Mouse (Mus musculus) left cerebral cortex, adult 18-20 months (tissue): ENCODE results near the gene Dcaf7. TPM values are rescaled to one million over a fixed set of nuclear protein-coding genes. Genes with fewer than 3 reads are reported as not detected.
A peak's percentile ranks its signal among the peaks of the same experiment; 100 is the strongest.
"Not testable (repeated sequence)": the region's sequence is repeated elsewhere in the genome, so short reads cannot be mapped to it uniquely, and the experiment has no call there.

Experiments
- DNase-seq, 2 experiments: peaks; one replicate each; pipeline ENCODE4 v3.0.0; 2021 to 2022; ENCODE audit warnings: low spot score in 2 of 2, mixed read lengths in 1 of 2
- long read RNA-seq, 2 experiments: library from polyadenylated mRNA; stranded (forward); transcript quantifications; one replicate each; pipeline ENCODE4 v2.0.0; 2021
- total RNA-seq, 2 experiments: library from RNA; stranded (reverse); gene quantifications; 2 replicates each; pipeline ENCODE4 v1.2.3; 2021

Dcaf7 gene
- 100 to 1,000 TPM; 128 to 138 TPM for total RNA-seq
- long read RNA-seq, experiment 1, full-length matches to known transcripts = 19 of 71 reads
- long read RNA-seq, experiment 1, partial matches to known transcripts = 39 of 71 reads
- long read RNA-seq, experiment 1, other reads (novel, unspliced or antisense) = 13 of 71 reads
- long read RNA-seq, experiment 2, full-length matches to known transcripts = 7 of 49 reads
- long read RNA-seq, experiment 2, partial matches to known transcripts = 31 of 49 reads
- long read RNA-seq, experiment 2, other reads (novel, unspliced or antisense) = 11 of 49 reads

- DNase-seq = peak; percentile 97 to 98
These were observed at the start of gene Dcaf7 for GRCm38 (mm10) chr11:106036548-106037417. Dcaf7 (plus strand) TSS chr11:106036872.

GRCm38 (mm10) chr11:105987446-105987845 lies 49.2 kb upstream of the Dcaf7 start:
- no peak for DNase-seq

DNA sequence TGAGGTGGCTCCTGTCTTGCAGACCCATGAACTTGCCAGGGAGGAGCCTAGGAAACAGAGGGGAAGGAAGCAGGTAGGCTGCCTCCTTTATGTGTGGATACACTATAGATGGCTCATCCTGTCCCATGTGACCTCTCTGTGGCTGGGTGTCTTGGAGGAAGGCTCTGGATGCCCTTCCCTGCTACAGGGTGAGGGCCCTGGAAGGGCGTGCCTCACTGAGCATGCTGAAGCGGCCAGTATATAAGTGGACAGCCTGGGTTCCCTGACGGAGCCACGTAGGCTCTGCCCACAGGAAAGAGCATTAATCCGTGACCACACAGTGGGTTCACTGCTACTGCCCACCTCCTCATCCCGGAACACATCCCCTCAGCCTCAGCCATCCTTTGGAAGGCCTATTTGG lies 47.2 kb upstream of the Dcaf7 start:
- no peak for DNase-seq

- no peak for DNase-seq
These were observed 46.4 kb upstream of the Dcaf7 start for GRCm38 (mm10) chr11:105990231-105990630.

- no peak for DNase-seq
These were observed 42.3 kb upstream of the Dcaf7 start, which contains the start of gene Ace3 for GRCm38 (mm10) chr11:105994375-105994774. Ace3 (plus strand) TSS chr11:105994675.

DNA sequence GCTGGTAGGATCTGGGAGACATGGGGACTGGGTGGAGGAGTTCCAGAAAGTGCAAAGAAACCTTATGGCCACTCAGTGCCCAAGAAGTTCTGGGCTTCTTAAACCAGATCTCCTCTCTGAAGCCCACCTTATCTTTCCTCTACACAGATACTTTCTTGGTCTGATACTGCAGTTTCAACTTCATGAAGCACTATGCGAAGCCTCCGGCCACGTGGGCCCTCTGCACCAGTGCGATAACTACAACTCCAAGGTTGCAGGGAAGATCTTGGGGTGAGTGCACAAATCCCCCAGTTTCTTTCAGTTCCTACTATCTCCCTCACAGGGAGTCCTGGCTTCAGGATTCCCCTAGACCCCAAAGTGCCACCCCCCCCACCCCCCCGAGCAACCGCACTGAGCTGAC lies 36.6 kb upstream of the Dcaf7 start:
- no peak for DNase-seq

DNA sequence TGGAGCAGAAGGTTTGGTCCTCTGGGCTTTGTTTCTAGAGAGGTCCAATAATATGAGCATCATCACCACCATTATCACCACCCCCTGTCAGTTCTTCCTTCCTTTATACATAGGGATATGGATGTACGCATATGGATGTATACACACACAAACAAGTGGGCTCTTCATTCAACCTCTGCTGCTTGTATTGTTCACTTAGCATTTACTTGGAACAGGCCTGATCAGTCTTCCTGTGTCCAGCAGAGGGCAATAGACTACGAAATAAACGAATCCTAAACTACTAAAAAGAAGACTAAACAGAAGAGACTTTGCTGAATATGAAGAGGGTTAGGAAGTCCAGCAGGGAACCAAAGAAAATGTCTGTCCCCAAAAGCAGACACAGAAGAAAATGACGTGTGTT lies 35.0 kb upstream of the Dcaf7 start:
- DNase-seq = no peak

- DNase-seq = no peak
These were observed 32.1 kb upstream of the Dcaf7 start for GRCm38 (mm10) chr11:106004576-106004975.

DNA sequence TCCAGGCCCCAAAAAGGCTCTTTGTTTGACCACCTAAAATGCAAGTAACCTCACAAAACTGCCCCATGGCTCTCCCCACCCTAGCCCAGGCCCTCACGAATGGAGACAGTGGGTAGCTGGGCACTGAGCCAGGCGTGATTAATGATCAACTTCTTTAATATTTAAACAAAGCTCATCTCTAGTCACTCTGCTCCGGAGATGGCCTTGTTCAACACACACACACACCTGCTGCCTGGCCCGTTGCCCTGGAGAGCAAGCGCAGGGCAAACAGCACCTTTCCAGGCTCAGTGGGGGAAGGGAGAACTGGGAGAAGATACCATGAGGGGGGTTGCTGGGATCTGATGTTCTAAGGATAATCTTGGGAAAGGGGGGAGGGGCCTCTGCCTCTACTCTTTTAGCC lies 30.7 kb upstream of the Dcaf7 start:
- no peak for DNase-seq

DNA sequence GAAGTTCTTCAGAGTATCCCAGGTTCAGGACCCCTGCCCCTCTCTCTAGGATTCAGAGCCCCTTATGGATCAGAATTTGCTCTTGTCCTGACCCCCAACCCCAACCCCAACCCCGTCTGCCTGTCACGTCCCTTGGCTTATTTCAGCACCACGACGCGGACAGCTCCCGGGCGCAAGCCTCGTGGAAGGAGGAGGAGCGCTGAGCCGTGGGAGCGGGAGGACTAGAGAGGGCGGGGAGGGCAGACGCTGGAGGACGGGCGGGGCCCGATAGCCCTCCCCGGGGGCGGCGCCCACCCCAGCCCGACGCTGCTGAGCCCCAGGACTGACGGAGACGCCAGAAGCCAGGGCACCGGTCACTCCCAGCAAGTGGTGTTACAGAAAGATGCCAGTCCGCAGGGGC lies 28.9 kb upstream of the Dcaf7 start, which contains the start of gene Kcnh6:
Gene Kcnh6 (plus strand): TSS at position 304 of the 400 bp plus-strand sequence.
- no peak for DNase-seq

DNA sequence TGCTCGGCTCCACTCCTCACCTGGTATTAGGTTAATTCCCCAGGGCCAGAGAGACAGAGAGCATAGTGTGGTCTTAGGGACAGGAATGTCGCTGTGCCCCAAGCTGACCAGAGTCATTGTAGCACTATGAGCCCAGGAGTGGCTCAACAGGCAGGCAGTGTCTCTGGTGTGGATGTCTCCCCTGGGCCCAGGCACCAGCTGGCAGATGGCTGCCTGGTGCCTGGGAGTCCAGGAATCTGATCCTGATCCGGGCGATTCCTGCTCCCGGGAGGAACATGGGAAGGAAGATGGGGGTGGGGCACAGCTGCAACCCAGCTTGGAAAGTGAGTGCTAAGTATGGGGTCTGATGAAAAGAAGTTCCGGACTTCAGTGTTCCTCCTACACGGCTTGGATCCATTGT lies 24.0 kb upstream of the Dcaf7 start:
- DNase-seq = no peak

GRCm38 (mm10) chr11:106013556-106014225 lies 23.0 kb upstream of the Dcaf7 start:
- DNase-seq = peak; percentile 34 to 38

DNA sequence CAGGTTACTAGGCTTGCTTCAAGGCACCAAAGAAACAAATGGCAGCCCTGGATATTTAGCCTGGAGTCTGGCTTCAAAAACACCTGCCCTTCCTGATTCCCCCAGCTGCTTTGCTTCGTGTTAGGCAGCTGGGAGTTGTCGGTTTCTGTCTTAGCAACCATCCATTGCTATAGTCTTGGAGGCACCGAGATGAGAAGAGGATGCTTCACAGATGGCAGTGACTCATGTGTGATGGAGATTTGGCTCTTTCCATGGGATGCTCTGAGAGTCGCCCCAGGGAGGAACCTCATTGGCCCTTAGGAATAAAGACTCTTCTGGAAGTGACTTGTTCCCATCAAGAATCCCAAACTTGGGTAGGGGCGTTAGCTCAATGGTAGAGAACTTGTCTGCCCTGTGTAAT lies 20.2 kb upstream of the Dcaf7 start:
- no peak for DNase-seq

DNA sequence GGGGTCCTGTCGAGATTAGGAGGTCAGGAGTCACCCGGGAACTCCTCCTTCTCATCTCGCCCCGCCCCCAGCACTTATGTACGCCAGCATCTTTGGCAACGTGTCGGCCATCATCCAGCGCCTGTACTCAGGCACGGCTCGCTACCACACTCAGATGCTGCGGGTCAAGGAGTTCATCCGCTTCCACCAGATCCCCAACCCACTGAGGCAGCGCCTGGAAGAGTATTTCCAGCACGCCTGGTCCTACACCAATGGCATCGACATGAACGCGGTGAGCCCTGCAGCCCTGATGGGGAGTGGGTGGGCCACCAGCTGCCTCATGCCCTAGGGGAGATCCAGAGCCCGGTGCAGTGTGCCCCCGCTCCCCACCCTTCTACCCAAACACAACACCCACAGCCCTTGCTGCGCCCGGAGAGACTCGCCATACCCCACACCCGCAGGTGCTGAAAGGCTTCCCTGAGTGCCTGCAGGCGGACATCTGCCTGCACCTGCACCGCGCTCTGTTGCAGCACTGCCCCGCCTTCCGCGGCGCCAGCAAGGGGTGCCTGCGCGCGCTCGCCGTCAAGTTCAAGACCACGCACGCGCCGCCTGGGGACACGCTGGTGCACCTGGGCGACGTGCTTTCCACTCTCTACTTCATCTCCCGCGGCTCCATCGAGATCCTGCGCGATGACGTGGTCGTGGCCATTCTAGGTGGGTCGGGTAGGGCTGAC lies 16.5 kb upstream of the Dcaf7 start:
- peak; percentile 57 to 64 for DNase-seq

DNA sequence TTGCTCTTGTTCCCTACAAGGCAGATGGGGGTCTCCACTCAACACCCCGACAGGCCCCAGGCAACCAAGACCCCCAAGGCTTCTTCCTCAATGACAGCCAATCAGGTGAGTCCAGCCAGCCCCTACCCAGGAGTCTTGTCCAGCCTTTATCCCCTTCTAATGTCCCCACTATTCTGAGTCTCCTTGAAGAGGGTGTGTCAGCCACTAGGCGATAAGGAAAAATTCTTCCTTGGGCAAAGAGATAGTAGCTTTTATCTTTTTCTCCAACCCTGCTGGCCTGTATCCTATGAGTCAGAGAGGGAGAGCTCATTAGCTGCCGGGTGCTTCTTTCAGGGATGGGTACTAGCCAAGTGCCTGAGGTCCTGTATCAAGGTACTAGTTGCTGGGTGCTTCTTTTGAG lies 10.9 kb upstream of the Dcaf7 start:
- no peak for DNase-seq

DNA sequence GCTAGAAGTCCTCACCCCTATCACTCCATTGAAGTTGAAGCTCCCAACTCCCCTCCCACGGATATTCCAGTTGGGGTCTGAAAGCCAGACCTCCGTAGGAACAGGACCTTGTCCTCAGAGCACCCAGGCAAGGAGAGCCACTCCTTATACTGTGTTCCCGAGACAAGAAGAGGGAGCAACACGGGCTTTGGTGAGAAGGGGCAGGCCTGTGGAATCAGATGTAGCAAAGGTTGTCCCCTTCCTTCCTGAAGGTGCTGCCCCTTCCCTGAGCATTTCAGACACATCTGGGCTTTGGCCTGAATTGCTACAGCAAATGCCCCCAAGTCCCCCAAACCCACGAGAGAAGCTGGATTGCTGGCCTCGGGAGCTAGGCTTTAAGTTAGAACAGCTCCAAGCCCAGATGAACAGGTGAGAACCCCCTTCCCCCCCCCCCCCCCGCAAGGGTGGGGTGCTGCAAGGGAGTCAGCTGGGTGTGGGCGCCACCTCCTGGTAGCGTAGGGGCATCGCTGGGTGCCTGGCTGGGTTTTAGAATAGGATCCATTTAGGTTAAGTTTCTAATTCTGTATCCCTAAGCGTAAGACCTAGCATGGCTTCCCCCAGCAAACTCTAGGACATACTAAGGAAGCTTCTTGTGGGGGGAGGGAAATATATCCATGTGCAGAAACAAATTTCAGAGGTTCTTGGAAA lies 10.1 kb upstream of the Dcaf7 start:
- DNase-seq = peak; percentile 68 to 69

GRCm38 (mm10) chr11:106027607-106028006 lies 9.1 kb upstream of the Dcaf7 start:
- DNase-seq = no peak

DNA sequence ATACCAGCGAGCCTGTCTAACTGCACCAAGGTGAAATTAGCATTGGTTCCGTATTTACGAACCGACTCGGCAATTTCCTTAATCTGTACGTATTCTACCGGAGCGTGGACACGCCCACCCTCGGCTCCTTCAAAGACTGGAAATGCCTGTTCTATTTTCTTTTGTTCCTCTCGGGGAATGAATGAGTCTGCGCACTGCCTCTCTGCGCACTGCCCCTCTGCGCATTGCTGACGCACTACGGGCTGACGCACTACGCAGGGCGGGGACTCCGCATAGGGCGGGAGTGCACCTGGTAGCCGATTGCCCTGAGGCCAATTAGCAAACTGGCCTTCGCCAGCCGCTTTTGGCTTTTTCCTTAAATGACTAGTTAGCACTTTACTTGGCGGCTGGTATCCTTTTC lies 4.6 kb upstream of the Dcaf7 start:
- DNase-seq = not testable (repeated sequence)

DNA sequence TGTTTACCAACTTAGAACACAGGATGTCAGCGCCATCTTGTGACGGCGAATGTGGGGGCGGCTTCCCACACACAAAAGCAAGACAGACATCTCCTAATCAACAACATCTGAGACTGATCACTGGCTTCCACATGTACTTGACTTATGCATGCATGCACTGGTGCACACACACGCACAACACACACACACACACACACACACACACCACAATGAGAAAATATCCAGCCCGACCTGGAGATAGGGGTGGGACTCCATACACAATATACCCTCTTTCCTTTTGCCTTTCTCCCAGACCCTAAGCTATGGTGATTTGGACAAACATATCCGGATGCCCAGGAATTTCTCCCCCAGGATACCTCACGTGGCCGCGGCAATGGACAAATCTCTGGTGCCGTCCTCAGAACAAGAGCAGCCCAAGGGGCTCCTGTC lies 3.2 kb upstream of the Dcaf7 start:
- DNase-seq = no peak

GRCm38 (mm10) chr11:106034986-106035385 lies 1.7 kb upstream of the Dcaf7 start:
- no peak for DNase-seq

GRCm38 (mm10) chr11:106037418-106037751 lies 713 bp downstream of the Dcaf7 start:
- peak; percentile 49 to 62 for DNase-seq
